Mouse (Mus musculus) CD8-positive naive resting alpha-beta T cell, adult 2 months (primary cell): ENCODE data around the gene Galnt18.

ENCODE experiments used
- DNase-seq, 2 experiments: peaks; one replicate each; pipeline ENCODE4 v3.0.0; 2022; ENCODE audit warnings: low read depth in 2 of 2, low spot score in 2 of 2

The Galnt18 gene

GRCm38 (mm10) chr7:111638899-111639298, 140.9 kb downstream of the Galnt18 start:
- DNase-seq, result no peak

DNA sequence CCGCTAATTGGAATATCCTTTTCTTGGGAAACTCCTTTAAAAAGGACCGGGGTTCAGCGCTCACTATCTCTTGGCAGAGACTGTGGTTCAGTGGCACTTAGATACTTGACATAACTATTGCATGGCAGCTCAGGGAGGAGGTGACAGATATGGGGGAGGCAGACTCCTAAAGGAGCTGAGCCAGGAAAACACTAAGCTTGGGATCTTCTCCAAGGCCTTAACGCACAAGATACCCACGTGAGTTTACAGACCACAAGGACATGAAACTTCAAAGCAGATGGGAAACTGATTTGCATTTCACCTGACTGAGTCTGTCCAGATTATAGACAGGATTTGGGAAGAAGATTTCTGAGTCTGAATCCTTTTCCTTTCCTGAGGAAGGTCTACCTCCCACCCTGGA, 141.3 kb downstream of the Galnt18 start:
- DNase-seq, result no peak

DNA sequence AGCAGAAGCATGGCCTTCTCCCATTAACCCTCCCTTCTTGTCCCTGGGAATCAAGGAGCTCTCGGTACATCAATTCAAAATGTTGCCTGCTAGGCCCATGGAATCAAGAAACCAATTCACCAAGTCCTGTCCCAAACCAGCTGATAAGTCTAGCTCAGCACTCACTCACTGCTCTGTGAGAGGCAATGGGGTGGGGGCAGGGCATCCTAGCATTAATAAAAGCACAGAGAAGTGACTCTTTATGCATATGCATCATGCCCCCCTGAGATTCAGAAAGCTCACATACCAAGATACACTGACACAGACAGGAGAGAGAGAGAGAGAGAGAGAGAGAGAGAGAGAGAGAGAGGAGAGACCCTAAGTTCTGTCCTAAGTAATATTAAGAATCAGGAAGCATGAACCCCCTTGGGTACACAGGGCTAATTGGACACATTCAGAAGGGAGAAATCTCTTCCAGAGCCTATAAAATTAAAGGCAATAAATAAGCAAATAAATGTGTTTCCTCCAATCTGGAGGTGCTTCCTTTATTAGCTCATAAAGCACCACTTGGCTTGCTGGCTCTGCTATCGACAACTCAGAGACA, 141.8 kb downstream of the Galnt18 start:
- DNase-seq, result no peak

- DNase-seq, result no peak
These were observed 143.3 kb downstream of the Galnt18 start for GRCm38 (mm10) chr7:111636503-111636902.

GRCm38 (mm10) chr7:111631265-111631664, 148.5 kb downstream of the Galnt18 start:
- no peak for DNase-seq

- no peak for DNase-seq
These were observed 153.5 kb downstream of the Galnt18 start for GRCm38 (mm10) chr7:111626232-111626631.

GRCm38 (mm10) chr7:111625736-111626135, 154.0 kb downstream of the Galnt18 start:
- DNase-seq, result no peak

DNA sequence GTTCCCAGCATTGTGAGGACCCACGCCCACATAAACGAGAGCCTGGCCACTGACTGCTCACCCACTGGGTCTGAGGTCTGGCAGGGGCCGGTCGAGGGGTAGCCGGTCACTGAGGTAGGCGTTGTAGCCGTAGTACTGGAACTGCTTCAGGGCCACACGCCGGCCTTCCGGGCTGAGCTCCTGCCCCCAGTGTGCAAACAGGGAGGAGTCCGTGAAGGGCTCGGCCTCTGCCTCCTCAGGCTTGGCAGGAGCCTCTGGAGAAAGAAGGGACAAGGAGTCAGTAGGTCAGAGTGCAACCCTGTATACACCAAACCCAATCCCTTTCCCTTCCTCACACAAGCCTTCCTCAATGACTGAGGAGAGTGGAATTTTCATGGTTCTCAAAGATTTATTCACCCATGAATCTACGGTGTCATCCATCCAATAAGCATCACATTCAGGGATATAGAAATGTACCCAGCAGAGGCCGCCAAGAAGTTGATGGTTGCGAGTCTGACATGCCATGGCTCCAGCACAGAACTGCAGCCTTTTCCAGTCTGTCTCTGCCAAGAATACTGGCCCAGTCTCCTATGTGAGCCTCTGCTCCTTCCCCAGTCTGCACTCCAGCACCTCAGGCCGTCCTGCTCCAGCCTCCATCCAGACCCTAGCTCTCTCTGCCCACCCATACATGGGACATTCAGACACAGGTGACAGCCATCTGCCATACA, 163.4 kb downstream of the Galnt18 start:
- DNase-seq, result no peak

DNA sequence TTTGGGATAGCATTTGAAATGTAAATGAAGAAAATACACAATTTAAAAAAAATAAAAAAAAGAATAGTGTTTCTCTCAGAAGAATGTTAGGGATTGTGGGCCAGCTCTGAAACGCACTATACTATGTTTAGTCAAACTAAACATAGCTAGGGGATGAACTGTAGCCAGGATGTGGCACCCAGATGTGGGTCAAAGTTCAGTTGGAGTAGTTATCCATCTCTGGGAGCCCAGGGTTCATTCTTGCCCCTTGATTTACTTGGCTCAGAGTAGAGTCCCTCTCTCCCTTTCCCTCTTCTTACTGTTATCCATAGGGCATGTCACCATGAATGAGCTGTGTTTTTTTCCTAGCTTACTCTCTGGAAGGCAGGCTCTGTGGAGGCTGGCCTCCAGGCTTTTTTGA, 165.3 kb downstream of the Galnt18 start:
- DNase-seq, result no peak

GRCm38 (mm10) chr7:111607476-111607875, 172.3 kb downstream of the Galnt18 start:
- no peak for DNase-seq

DNA sequence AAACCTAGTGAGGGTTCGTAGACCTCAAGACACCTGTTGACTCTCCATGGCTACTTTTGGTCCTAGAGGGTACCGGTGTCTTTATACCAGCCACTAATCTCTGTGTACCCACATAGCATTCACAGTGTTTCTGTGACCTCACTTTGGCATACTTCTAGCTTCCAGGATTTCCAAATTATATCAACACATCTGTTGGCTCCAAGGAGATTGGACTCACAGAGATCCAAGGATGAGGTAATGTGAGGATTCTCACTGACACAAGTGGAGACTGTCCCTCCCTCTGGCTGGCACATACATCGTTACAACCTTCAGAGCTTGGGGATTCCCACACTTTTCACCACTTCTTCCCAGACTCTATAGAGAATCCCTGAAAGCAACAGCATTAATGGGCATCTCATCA, 173.7 kb downstream of the Galnt18 start:
- DNase-seq, result no peak

DNA sequence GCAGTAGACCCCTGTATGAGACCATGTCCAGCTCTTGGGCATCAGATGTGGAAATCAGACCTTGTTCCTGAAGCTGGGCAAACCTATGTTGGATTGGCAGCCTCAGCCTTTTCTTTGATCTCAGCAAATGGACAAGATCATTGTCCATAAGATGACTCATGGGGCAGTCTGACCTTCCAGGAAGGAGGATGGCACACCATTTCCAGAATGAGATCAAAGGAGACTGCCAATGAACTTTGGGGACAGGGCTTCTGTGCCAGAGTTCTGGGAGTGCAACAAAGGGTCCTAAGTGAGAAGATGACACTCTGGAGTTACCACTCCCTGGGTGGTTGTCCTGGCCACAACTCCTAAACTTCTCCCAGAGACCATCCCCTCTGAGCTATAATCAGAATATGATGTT, 174.1 kb downstream of the Galnt18 start:
- no peak for DNase-seq

GRCm38 (mm10) chr7:111604578-111605208, 175.1 kb downstream of the Galnt18 start:
- no peak for DNase-seq

- DNase-seq, result no peak
These were observed 176.6 kb downstream of the Galnt18 start for GRCm38 (mm10) chr7:111603186-111603585.

GRCm38 (mm10) chr7:111601339-111602067, 178.3 kb downstream of the Galnt18 start:
- no peak for DNase-seq

- no peak for DNase-seq
These were observed 179.0 kb downstream of the Galnt18 start for GRCm38 (mm10) chr7:111600756-111601155.

- no peak for DNase-seq
These were observed 186.1 kb downstream of the Galnt18 start for GRCm38 (mm10) chr7:111593680-111594079.

DNA sequence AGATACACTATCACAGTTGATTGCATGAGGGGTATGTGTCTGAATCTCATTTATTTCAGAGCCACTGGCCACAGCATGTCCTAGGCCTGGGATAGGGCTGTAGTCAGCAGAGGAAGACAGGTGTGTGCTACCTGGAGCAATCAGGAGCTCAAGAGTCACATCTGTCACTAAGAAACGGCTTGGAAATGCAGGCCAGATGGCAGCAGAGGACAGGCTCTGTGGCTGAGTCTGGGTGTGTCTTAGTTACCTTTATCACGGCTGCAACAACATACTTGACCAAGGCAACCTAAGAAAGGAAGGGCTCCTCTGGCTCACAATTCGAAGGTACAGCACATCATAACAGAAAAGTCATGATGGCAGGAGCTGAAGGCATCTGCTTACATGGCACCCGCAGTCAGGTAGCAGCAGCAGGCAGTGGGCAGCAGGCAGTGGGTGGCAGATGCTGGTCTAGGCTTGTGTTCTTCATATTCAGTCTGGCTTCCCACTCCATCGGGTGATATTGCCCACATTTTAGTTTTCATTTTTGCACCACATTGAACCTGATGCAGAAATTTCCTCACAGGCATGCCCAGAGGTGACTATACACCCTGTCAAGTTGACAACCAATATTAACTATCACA, 190.2 kb downstream of the Galnt18 start:
- DNase-seq, result no peak

GRCm38 (mm10) chr7:111588291-111588781, 191.4 kb downstream of the Galnt18 start:
- DNase-seq, result no peak

- no peak for DNase-seq
These were observed 199.2 kb downstream of the Galnt18 start for GRCm38 (mm10) chr7:111580547-111580946.

DNA sequence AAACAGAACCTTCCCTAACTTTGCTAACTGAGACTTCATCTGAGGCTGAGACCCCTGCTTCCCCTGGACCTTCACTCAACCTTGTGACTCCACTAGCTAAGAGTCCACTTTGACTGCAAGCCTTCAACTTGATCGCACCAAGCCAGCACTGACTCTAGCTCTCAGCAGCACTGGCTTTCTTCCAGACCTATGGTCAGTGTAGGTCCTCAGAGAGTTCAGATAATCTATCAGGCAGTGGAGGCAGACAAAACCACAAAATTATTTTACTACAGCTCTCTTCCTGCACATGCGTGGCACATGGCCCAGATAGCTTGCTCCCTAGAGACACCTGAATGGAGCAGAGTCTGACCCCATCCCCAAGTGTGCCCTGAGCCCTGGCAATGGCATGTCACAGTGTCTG, 204.7 kb downstream of the Galnt18 start:
- no peak for DNase-seq
